Mouse (Mus musculus) brain, embryonic 14.5 days (tissue): ENCODE results near the gene Mrpl44. TPM values are rescaled to one million over a fixed set of nuclear protein-coding genes. Genes with fewer than 3 reads are reported as not detected.

Experiments
- DNase-seq: peaks from one replicate; pipeline ENCODE4 v3.0.0-alpha.2; 2011; ENCODE audit warnings: low read depth
- CTCF ChIP-seq: fragments of 200-500 bp; IDR thresholded peaks from 2 replicates; pipeline ENCODE4 v1.5.1; 2012; ENCODE audit warnings: inconsistent platforms, mild to moderate bottlenecking, moderate library complexity, borderline replicate concordance; ENCODE audit not compliant: insufficient read depth, insufficient read length; ENCODE audit errors: extremely low read depth
- POLR2A ChIP-seq: fragments of 200-500 bp; IDR thresholded peaks from 2 replicates; pipeline ENCODE4 v1.6.1; 2012; ENCODE audit warnings: mild to moderate bottlenecking, inconsistent platforms, borderline replicate concordance; ENCODE audit not compliant: poor library complexity, insufficient read depth, insufficient read length, severe bottlenecking; ENCODE audit errors: extremely low read depth
- polyA plus RNA-seq: library from polyadenylated mRNA; depleted of rRNA; stranded (reverse); fragments of >200 nt; gene quantifications from 2 replicates; pipeline ENCODE4 v1.2.3, GENCODE M21; 2012; rRNA removed

The Mrpl44 gene
- polyA plus RNA-seq, 1 experiment = 22.7 TPM

DNA sequence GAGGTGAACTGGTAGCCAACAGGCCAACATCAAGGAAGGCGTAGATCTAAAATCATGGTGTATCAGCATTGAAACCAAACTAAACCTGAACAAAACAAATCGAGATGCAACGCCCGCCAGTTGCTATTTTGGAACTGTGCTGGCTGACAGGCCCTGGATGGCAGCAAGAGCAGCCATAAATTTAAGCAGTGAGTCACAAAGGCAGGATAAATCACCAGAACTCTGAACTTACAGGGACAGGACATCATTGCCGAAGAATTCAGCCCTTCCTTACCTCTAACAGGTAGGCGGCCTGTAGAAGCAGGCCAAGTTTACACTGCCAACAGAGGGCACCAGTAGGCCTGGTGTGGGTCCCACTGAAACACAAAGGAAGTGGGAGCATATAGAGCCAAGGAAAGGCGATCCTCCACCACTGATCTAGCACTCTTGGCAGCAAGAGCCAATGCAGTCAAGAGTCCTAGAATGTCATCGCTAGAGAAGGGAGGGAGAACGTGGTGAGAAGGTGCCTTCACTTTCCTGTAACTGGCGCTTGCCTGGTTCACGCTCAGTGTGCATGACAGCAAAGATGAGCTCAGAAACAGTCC lies 43.6 kb downstream of the Mrpl44 start:
- DNase-seq = no peak
- TF ChIP-seq POLR2A (no peak), CTCF (no peak)

DNA sequence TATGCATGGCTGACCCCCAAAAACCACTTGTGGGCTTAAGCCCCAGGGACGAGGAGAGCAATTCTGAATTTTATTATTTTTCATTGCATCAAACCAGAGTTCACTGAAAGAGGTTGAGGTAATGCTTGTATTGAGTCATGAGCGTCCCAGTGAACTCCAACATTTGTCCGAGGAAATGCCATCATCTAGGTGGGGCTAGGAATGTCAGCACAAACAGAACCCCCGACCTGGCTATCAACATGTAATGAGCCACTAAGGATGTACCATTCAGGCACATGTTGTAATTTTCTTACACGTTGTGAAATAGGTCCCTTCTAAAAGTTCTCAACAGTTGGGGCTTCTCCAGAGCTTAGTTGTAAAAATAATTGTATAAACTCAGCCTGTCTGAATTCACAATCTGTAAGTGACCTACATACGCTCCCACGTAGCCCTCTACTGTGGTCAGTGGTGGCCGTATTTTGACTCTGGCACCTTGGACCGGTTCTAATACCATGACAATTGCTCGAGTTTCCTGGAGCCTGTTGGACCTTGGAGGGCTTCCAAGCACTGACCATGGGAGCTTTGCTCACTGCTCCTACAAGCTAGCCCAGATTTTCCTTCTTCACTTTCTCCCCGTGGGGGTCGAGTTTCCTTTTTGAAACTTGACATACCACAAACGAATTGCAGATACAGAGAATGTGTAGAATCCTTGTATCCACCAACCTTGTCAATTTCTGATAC lies 47.1 kb downstream of the Mrpl44 start:
- no peak for TF ChIP-seq POLR2A
- no peak for DNase-seq

DNA sequence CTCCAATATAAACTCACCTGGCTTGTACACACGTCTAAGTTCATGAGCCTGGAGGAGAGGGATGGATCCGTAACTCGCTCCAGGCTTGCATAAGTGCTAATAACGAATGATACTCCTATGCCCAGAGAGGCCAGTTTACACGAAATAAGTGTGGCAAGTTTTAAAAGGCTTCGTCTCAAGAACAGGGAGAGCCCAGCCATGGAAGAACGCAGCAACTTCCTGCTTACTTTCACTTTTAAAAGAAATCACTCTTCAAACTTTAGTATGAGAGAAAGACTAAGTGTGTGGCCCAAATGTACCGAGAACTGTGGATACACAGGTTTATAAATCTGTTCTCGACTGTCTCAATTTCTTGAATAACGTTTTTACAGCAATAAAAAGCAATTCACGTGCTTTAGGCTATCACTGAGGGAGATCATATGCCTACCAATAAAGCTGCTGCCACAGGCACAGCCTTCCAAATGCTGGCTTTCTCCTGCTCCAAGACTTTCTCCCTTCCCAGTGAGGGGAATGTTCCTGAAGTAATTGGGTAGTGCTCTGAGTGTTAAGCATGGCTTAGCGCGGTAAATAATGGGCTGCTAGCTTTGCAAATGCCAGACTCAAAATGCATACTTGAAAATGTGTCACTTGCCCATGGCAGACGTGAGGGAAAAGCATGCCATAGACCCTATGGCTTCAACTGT lies 48.3 kb downstream of the Mrpl44 start:
- peak; percentile 44 for DNase-seq
- TF ChIP-seq POLR2A (no peak), CTCF (no peak)

Other genes starting within 250 kb of the Mrpl44 start
- 1.4 and 1.8 TPM in 2 replicates for gene Ap1s3, start 104.0 kb upstream of the Mrpl44 start, polyA plus RNA-seq
- gene Wdfy1, start 125 bp downstream of the Mrpl44 start, polyA plus RNA-seq = 45.1 and 71.0 TPM in 2 replicates
- 48.3 and 99.0 TPM in 2 replicates for gene Serpine2, start 85.2 kb downstream of the Mrpl44 start, polyA plus RNA-seq